Mouse (Mus musculus) neural tube, embryonic 10.5 days (tissue): ENCODE results near the gene Gpr1.
A peak's percentile ranks its signal among the peaks of the same experiment; 100 is the strongest.

Experiments used
- DNase-seq: peaks from one replicate; pipeline ENCODE4 v3.0.0-alpha.2; 2017; ENCODE audit warnings: low spot score; ENCODE audit errors: extremely low spot score

Gene Gpr1

GRCm38 (mm10) chr1:63214271-63214558, at the start of gene Gpr1:
Gene Gpr1, minus strand, starts transcription at chr1:63214543.
- DNase-seq = no peak

DNA sequence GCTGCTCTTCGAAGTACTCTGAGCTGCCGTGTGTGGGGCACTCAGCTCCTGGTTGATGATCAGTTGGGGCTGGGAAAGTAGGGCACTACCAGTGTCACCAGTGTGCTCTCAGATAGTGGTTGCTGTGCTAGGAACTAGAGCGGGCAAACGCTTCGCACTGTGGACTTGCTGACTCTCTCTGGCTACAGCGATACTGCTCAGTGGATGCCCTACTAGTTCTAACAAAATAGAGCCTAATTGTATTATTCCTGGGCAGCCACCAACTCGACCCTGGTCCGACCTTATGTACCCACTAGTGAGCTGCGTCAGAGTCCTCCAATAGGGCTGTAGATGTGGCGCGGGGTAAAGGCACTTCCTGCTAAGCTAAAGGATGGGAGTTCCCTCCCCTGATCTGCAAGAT, 49.3 kb upstream of the Gpr1 start:
- peak; percentile 33 for DNase-seq

- peak; percentile 58 for DNase-seq
Observed at GRCm38 (mm10) chr1:63261041-63261590, 46.8 kb upstream of the Gpr1 start.

DNA sequence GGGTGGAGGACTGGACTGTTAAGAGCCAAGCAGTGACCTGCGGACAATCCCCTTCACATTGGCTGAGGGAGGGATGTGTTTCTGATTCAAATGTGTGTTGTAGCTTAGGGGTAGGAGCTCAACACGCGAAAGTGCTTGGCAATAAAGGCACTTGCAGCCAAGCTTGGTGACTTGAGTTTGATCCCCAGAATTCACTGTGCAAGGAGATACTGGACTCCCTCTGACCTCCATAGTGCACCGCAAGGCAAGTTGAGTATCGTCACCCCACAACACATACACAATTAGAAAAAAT, 46.3 kb upstream of the Gpr1 start:
- DNase-seq = peak; percentile 36

DNA sequence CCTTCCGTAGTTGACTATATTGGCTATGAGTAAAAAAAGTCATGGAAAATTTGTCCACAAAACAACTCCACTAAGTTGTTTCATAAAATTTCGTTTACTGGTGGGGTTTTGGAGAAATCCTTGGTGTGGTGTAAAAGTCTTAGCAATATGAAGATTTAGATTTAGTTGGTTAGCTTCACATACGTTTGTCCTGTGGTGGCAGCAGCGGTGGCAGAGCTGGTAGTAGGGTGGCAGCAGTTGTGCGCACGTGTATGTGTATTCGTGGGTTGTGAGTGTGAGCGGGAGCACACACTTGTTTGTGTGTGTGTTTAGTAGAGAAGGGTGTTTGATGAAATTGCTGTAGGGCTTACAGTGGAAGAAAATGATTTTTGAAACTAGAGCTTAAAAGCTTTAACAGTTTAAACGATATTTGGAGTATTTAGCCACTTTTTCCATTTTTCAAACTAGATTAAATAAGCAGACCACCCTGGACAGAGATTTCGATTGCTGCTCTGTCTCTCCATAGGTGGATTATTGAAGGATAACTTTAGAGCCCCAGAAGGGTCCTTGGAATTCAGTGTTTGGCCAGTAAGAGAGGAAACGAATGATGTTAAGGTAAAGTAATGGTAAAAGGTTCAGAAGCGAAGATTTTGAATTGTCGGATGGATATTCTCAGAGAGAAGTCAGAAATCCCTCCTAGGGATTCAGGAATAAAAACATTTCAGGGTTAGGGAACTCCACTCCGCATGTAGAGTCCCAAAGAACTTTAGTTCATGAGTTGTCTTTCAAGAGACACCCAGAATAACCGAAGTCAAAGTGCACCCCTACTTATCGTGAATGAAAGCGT, 45.8 kb upstream of the Gpr1 start:
- DNase-seq = no peak

DNA sequence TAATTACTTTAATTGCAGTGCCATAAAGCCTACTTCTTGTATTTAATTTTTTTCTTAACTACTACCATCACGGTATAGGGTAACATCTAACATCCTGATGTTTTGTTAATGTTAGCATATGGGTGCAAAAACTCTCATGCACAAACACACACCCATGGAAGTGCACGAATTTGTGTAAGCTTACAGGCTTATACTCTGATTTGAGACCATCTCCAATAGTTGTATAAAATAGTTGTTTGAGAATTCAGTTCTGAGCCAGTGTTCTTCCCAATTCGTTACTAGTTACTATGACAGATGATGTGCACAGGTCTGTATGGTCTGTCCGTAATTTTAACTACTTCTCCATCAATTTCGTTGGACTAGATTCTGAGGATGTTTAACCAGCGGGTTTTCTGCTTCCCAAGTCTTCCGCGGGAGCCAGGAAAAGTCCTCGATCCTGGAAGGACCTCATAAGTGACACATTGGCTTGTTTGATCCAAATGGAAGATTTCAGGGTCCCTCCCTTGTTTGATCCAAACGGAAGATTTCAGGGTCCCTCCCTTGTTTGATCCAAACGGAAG, 45.0 kb upstream of the Gpr1 start:
- DNase-seq = no peak

DNA sequence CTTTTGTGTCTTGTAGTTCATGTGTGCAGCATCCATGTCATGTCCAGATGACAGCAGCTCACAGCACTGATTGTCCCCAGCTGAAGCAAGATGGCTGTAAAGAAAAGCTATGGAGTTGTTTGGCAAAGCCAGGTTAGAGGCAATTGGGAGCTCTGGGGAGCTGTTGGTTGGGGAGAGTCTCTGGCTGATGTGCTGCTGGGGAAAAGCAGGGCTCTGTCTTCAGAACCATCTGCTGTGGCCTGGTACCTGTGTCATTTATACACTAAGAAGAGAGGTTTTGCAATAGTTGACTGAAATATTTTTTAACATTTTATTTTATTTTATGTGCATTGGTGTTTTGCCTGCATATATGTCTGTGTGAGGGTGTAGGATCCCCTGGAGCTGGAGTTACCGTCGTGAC, 44.2 kb upstream of the Gpr1 start:
- no peak for DNase-seq

DNA sequence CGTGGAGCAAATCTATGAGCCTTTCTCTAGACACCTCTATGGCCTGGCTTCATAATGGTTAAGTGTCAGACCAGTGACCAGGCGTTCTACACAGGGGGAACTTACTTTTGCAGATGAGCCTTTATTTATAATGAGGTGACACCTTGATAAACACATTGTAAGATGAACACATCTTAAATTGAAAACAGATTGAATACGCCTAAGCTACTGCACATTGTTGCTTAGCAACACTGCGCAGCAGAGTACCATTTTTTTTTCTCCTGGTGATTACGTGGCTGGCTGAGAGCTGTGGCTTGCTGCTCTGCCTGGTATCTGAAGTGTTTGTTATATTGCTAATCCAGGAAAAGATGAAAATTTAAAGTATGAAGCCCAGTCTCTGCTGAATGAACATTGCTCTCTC, 41.7 kb upstream of the Gpr1 start:
- DNase-seq = no peak

- DNase-seq = no peak
Observed at GRCm38 (mm10) chr1:63255101-63255500, 40.8 kb upstream of the Gpr1 start.

GRCm38 (mm10) chr1:63253291-63253690, 38.9 kb upstream of the Gpr1 start:
- DNase-seq = no peak

GRCm38 (mm10) chr1:63252351-63253209, 38.2 kb upstream of the Gpr1 start:
- peak; percentile 56 for DNase-seq

- DNase-seq = peak; percentile 20
Observed at GRCm38 (mm10) chr1:63249261-63249660, 34.9 kb upstream of the Gpr1 start.

DNA sequence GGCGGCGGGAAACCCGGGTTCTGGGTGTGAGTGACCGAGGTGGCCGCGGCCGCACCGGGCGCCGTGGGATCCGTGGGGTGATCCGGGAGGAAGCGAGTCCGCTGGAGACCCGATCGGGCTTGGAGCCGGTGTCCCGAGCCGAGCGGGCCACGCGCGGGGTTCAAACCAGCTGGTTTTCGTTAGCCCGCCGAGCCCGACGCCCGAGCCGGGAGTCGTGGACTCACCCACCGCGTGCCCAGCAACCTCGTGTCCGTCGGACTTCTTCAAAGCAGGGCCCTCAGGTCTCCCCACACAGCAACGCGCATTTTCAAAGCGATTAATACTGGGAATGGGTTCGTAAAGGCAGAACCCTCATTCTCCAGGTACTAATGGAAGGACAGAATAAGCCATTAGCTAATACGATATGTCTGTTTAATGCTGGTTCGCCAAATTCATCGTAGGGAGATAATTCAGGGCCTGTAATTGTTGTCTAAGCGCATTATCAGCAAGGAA, 34.1 kb upstream of the Gpr1 start:
- DNase-seq = peak; percentile 73

- DNase-seq = no peak
Observed at GRCm38 (mm10) chr1:63247831-63248359, 33.6 kb upstream of the Gpr1 start.

GRCm38 (mm10) chr1:63246862-63247521, 32.6 kb upstream of the Gpr1 start:
- peak; percentile 70 for DNase-seq

- no peak for DNase-seq
Observed at GRCm38 (mm10) chr1:63243854-63244253, 29.5 kb upstream of the Gpr1 start.

DNA sequence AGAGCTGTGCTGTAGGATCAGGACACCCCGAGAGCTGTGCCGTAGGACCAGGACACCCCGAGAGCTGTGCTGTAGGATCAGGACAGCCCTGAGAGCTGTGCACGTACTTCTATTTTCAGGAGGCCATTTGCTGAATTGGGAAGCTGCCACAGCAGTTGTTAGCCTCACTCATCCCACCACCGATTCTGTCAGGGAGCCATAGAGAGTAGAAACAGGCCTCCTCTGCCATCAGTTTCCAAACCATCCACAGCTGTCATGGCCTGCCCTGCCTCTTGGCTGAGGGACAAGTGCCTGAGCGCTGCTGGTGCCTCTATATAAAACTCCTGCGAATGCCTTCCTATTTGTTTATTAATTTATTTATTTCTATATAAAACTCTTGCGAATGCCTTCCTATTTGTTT, 25.4 kb upstream of the Gpr1 start:
- no peak for DNase-seq

DNA sequence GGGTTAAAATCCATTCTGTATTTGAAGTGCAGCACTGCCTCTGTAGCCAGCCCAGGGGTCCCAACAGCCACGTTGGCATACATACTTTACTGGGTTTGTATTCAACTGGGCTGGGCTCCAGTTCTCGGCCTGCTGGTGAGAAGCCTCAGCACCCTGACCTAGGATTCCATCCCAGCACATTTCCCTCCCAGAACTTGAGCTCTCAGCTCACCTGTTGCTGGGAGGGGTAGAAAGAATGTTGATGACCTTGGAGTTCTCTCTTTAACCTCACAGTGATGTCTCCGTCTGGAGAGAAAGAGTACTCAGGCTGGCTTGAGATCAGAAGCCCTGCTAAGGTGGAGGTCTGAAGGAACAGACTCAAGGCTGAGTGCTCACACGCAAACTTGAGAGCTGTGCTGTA, 25.0 kb upstream of the Gpr1 start:
- DNase-seq = no peak

GRCm38 (mm10) chr1:63237371-63237770, 23.0 kb upstream of the Gpr1 start:
- no peak for DNase-seq

DNA sequence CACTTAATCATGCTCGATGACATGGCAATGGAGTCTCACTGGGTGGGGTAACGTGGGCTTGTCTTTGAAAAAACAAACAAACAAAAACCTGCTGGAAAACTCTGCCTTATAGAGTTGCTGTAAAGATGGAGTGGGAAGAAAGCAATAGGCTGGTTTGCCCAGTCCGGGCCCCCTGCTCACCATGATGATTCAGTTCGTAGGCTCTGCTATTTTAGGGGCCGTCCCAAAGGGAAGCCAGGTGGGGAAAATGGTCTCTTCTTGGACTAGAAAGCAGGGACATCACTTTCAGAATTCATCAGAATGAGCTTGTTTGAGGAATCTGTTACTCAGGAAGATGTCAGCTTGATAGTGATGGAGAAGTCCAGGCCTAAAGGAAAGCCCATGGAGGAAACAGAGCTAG, 12.9 kb upstream of the Gpr1 start:
- no peak for DNase-seq

DNA sequence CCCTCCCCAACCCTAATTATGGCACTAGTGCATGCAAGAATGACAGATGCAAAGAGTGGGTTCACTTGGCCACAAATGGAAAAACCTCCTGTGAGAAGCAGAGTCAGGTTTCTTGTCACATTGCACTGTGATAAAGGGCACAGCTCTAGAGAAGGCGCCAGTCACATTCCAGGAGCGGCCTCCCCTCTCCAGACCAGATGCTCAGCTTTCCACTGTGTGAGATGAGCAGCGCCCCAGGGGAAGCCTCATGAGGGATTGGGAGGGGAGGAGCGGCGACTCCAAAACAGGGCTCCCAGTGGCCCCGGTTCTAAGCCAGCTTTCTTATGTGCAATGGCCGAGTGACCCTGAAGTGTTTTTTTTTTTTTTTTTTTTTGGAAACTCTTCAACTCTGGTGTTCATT, 11.5 kb upstream of the Gpr1 start:
- DNase-seq = peak; percentile 40
